Mouse (Mus musculus): ENCODE measurements around the gene Hapln4.

GRCm38 (mm10) chr8:70087836-70088650, 4.8 kb downstream of the Hapln4 start:
- peak; percentile 74 for TF ChIP-seq CTCF (IDR thresholded peaks at IDR 0.05)
- no peak for TF ChIP-seq EP300 (IDR thresholded peaks at IDR 0.05)

Measured in lung, postnatal 0 days (tissue).